Mouse (Mus musculus) intestine, embryonic 15.5 days (tissue): ENCODE measurements at regions not wholly inside any gene's neighbourhood (a gene's known extent, or its start where the extent isn't known, plus 50 kb on each side); places are given as distances from the start of the nearest gene placed in this dataset.

Source experiments
- ATAC-seq: fragments of 200-750 bp; cut with Nextera tagmentation; 2 replicates; pipeline ENCODE4 v1.8.0; 2017; ENCODE audit warnings: moderate TSS enrichment, moderate library complexity
- H3K27ac ChIP-seq: fragments of 300-500 bp; sonication (generic); 2 replicates; pipeline ENCODE4 v1.5.1; 2015; ENCODE audit warnings: mild to moderate bottlenecking, inconsistent platforms
- H3K27me3 ChIP-seq: fragments of 300-500 bp; sonication (generic); replicated peaks from 2 replicates; pipeline ENCODE4 v1.6.1; 2015; ENCODE audit warnings: inconsistent platforms
- H3K36me3 ChIP-seq: fragments of 300-500 bp; sonication (generic); 2 replicates; pipeline ENCODE4 v1.6.1; 2015; ENCODE audit warnings: inconsistent platforms
- H3K4me1 ChIP-seq: fragments of 300-500 bp; sonication (generic); replicated peaks from 2 replicates; pipeline ENCODE4 v1.6.1; 2015; ENCODE audit warnings: inconsistent platforms
- H3K4me2 ChIP-seq: fragments of 300-500 bp; sonication (generic); replicated peaks from 2 replicates; pipeline ENCODE4 v1.6.1; 2015; ENCODE audit warnings: mild to moderate bottlenecking, inconsistent platforms
- H3K4me3 ChIP-seq: fragments of 300-500 bp; sonication (generic); replicated peaks from 2 replicates; pipeline ENCODE4 v1.5.1; 2015; ENCODE audit warnings: inconsistent platforms
- H3K9ac ChIP-seq: fragments of 300-500 bp; sonication (generic); 2 replicates; pipeline ENCODE4 v1.6.1; 2015; ENCODE audit warnings: inconsistent platforms
- H3K9me3 ChIP-seq: fragments of 300-500 bp; sonication (generic); 2 replicates; pipeline ENCODE4 v1.6.1; 2016; ENCODE audit warnings: inconsistent platforms
- WGBS: fragments of 180-500 bp; shearing (Covaris S2); methylation state at CpG from one replicate; pipeline ENCODE4 v1.1.7; 2015; 5-methylcytosine and 5-hydroxymethylcytosine counted together

GRCm38 (mm10) chr12:13164791-13165190 lies 84.2 kb downstream of the Ddx1 start:
- 58% methylated on average over 2 of the region's 2 CpGs for WGBS
- ATAC-seq = no peak
- no peaks in the 10 kb centered on the region for H3K36me3 ChIP-seq

GRCm38 (mm10) chr12:13161051-13161450 lies 88.0 kb downstream of the Ddx1 start:
- H3K4me3 ChIP-seq = no peak overlapping the region
- no peak overlapping the region for H3K27ac ChIP-seq
- H3K27me3 ChIP-seq = no peaks in the 10 kb centered on the region
- H3K9me3 ChIP-seq = no peaks in the 10 kb centered on the region
- no peak overlapping the region for H3K4me2 ChIP-seq
- ATAC-seq = no peak
- 90% methylated on average over 1 of the region's 1 CpGs for WGBS
- H3K36me3 ChIP-seq = no peaks in the 10 kb centered on the region
- H3K9ac ChIP-seq = no peak overlapping the region
- no peaks in the 10 kb centered on the region for H3K4me1 ChIP-seq

More at GRCm38 (mm10) chr12:13164791-13165190, 84.2 kb downstream of the Ddx1 start:
- no peak overlapping the region for H3K27ac ChIP-seq
- no peaks in the 10 kb centered on the region for H3K27me3 ChIP-seq
- H3K4me3 ChIP-seq = no peak overlapping the region
- H3K9ac ChIP-seq = no peak overlapping the region
- H3K4me1 ChIP-seq = no peaks in the 10 kb centered on the region
- no peaks in the 10 kb centered on the region for H3K9me3 ChIP-seq
- no peak overlapping the region for H3K4me2 ChIP-seq

GRCm38 (mm10) chr12:13159346-13160055 lies 89.5 kb downstream of the Ddx1 start:
- H3K4me2 ChIP-seq = no peak overlapping the region
- no peak overlapping the region for H3K4me3 ChIP-seq
- H3K27ac ChIP-seq = no peak overlapping the region
- H3K4me1 ChIP-seq = no peaks in the 10 kb centered on the region
- H3K27me3 ChIP-seq = no peaks in the 10 kb centered on the region
- no peak for ATAC-seq
- H3K36me3 ChIP-seq = no peaks in the 10 kb centered on the region
- no peak overlapping the region for H3K9ac ChIP-seq
- no peaks in the 10 kb centered on the region for H3K9me3 ChIP-seq

- no peak overlapping the region for H3K27ac ChIP-seq
- H3K4me2 ChIP-seq = no peak overlapping the region
- no peaks in the 10 kb centered on the region for H3K4me1 ChIP-seq
- 75% methylated on average over 7 of the region's 7 CpGs for WGBS
- H3K27me3 ChIP-seq = no peaks in the 10 kb centered on the region
- ATAC-seq = no peak
- H3K9me3 ChIP-seq = no peaks in the 10 kb centered on the region
- H3K4me3 ChIP-seq = no peak overlapping the region
- no peak overlapping the region for H3K9ac ChIP-seq
- no peaks in the 10 kb centered on the region for H3K36me3 ChIP-seq
These were observed 91.2 kb downstream of the Ddx1 start for GRCm38 (mm10) chr12:13157666-13158381.

GRCm38 (mm10) chr12:13157089-13157488 lies 91.9 kb downstream of the Ddx1 start:
- H3K27ac ChIP-seq = no peak overlapping the region
- H3K9ac ChIP-seq = no peak overlapping the region
- no peaks in the 10 kb centered on the region for H3K36me3 ChIP-seq
- 69% methylated on average over 10 of the region's 10 CpGs for WGBS
- no peak for ATAC-seq
- H3K4me2 ChIP-seq = no peak overlapping the region
- H3K4me3 ChIP-seq = no peak overlapping the region
- no peaks in the 10 kb centered on the region for H3K9me3 ChIP-seq
- no peaks in the 10 kb centered on the region for H3K27me3 ChIP-seq
- H3K4me1 ChIP-seq = no peaks in the 10 kb centered on the region

- Histone ChIP-seq H3K27me3 (no peaks in the 10 kb centered on the region), H3K4me2 (no peak overlapping the region), H3K36me3 (no peaks in the 10 kb centered on the region), H3K9ac (no peak overlapping the region), H3K4me1 (peaks cover 6% of the 10 kb centered on the region; the same call in 1 of the 2 replicates), H3K27ac (no peak overlapping the region), H3K4me3 (no peak overlapping the region), H3K9me3 (no peaks in the 10 kb centered on the region)
- ATAC-seq = no peak
- WGBS = 45% methylated on average over 4 of the region's 4 CpGs
These were observed 98.3 kb downstream of the Ddx1 start for GRCm38 (mm10) chr12:13150751-13151150.

- no peak overlapping the region for H3K27ac ChIP-seq
- ATAC-seq = no peak
- H3K36me3 ChIP-seq = no peaks in the 10 kb centered on the region
- H3K9me3 ChIP-seq = no peaks in the 10 kb centered on the region
- no peak overlapping the region for H3K9ac ChIP-seq
- no peak overlapping the region for H3K4me2 ChIP-seq
- peaks cover 14% of the 10 kb centered on the region for H3K4me1 ChIP-seq
- WGBS = 81% methylated on average over 4 of the region's 4 CpGs
- H3K27me3 ChIP-seq = no peaks in the 10 kb centered on the region
- no peak overlapping the region for H3K4me3 ChIP-seq
These were observed 101.8 kb downstream of the Ddx1 start for GRCm38 (mm10) chr12:13147251-13147650.

GRCm38 (mm10) chr12:13145186-13146115 lies 103.6 kb downstream of the Ddx1 start:
- Histone ChIP-seq H3K4me2 (no peak overlapping the region), H3K4me3 (no peak overlapping the region), H3K4me1 (peaks cover 14% of the 10 kb centered on the region), H3K36me3 (no peaks in the 10 kb centered on the region), H3K27ac (peak overlapping the region; percentile 56), H3K27me3 (no peaks in the 10 kb centered on the region), H3K9ac (no peak overlapping the region), H3K9me3 (no peaks in the 10 kb centered on the region)
- WGBS = 32% methylated on average over 10 of the region's 10 CpGs
- peak; percentile 78 for ATAC-seq

- no peaks in the 10 kb centered on the region for H3K9me3 ChIP-seq
- no peaks in the 10 kb centered on the region for H3K27me3 ChIP-seq
- H3K4me3 ChIP-seq = no peak overlapping the region
- ATAC-seq = no peak
- H3K27ac ChIP-seq = peak overlapping the region; percentile 56; the same call in 1 of the 2 replicates
- H3K4me2 ChIP-seq = no peak overlapping the region
- no peak overlapping the region for H3K9ac ChIP-seq
- no peaks in the 10 kb centered on the region for H3K36me3 ChIP-seq
- H3K4me1 ChIP-seq = peaks cover 14% of the 10 kb centered on the region
- WGBS = 61% methylated on average over 1 of the region's 1 CpGs
These were observed 104.3 kb downstream of the Ddx1 start for GRCm38 (mm10) chr12:13144739-13145138.

GRCm38 (mm10) chr12:13140636-13141035 lies 108.4 kb downstream of the Ddx1 start:
- H3K27ac ChIP-seq = no peak overlapping the region
- ATAC-seq = no peak
- no peaks in the 10 kb centered on the region for H3K36me3 ChIP-seq
- WGBS = 76% methylated on average over 6 of the region's 6 CpGs
- H3K9ac ChIP-seq = no peak overlapping the region
- H3K27me3 ChIP-seq = no peaks in the 10 kb centered on the region
- no peak overlapping the region for H3K4me2 ChIP-seq
- peaks cover 7% of the 10 kb centered on the region for H3K4me1 ChIP-seq
- no peaks in the 10 kb centered on the region for H3K9me3 ChIP-seq
- no peak overlapping the region for H3K4me3 ChIP-seq

- 59% methylated on average over 5 of the region's 5 CpGs for WGBS
- H3K27me3 ChIP-seq = no peaks in the 10 kb centered on the region
- H3K36me3 ChIP-seq = no peaks in the 10 kb centered on the region
- no peak overlapping the region for H3K4me2 ChIP-seq
- no peaks in the 10 kb centered on the region for H3K4me1 ChIP-seq
- no peak overlapping the region for H3K27ac ChIP-seq
- H3K9ac ChIP-seq = no peak overlapping the region
- no peaks in the 10 kb centered on the region for H3K9me3 ChIP-seq
- ATAC-seq = no peak
- H3K4me3 ChIP-seq = no peak overlapping the region
These were observed 109.8 kb downstream of the Ddx1 start for GRCm38 (mm10) chr12:13139189-13139588.

GRCm38 (mm10) chr12:13134168-13134567 lies 114.8 kb downstream of the Ddx1 start:
- H3K4me3 ChIP-seq = no peak overlapping the region
- 0 out of 2 replicates have a peak, but pooled peaks cover 2% of the 10 kb centered on the region for H3K4me1 ChIP-seq
- H3K27me3 ChIP-seq = no peaks in the 10 kb centered on the region
- no peaks in the 10 kb centered on the region for H3K9me3 ChIP-seq
- no peak overlapping the region for H3K4me2 ChIP-seq
- no peak overlapping the region for H3K9ac ChIP-seq
- WGBS = 68% methylated on average over 5 of the region's 10 CpGs
- no peak overlapping the region for H3K27ac ChIP-seq
- ATAC-seq = no peak
- H3K36me3 ChIP-seq = no peaks in the 10 kb centered on the region
